Mouse (Mus musculus): ENCODE measurements around the gene Gm20388.
"Not testable (repeated sequence)": the region's sequence is repeated elsewhere in the genome, so short reads cannot be mapped to it uniquely, and the experiment has no call there.

The Gm20388 gene

GRCm38 (mm10) chr8:120364093-120364725 lies 453.6 kb downstream of the Gm20388 start:
- DNase-seq (ENCODE audit: low spot score in 2 of 2) = peak in 1 of 2 experiments; percentile 41

GRCm38 (mm10) chr8:120366840-120367239 lies 456.2 kb downstream of the Gm20388 start:
- DNase-seq (ENCODE audit: low spot score in 2 of 2) = no peak

GRCm38 (mm10) chr8:120368191-120368590 lies 457.6 kb downstream of the Gm20388 start:
- DNase-seq (ENCODE audit: low spot score in 2 of 2) = not testable (repeated sequence)

DNA sequence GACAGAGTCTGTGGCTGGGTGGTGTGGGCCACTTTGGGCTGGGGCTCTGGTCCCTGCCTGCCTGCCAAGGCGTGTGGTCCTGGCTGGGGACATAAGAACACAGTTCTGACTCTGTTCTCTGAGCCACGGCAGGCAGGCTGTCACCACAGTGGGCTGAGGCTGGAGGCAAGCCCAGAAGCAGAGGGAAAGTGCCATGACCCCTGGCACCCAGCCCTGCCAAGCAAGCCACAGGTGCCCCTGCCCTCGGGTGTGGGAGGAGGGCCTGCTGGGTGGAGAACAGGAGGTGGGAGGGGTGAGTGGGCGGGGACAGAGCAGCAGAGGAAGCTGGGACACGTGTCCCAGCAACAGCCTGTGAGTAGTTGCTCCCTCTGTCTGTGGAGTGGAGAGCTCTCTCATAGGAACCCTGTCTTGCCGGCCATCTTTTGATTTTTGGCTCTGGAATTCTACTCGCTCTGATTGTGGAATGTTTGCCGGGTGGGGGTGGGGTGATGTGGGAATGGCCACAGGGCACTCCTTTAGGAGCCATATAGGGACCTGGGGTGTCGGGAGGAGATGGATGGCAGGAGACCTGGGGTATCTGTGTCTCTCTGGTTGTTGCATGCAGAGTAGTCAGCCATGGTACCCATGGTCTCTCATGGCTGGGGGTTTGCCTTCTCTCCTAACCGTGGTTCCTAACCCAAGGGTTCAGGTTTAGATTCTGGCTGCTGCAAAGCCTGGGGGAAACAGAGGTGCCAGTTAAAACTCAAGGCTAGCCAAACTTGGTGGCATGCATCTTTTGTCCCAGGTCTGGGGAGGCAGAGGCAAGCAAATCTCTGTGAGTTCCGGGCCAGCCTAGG lies 458.4 kb downstream of the Gm20388 start:
- peak; percentile 90 to 92 for DNase-seq (ENCODE audit: low spot score in 2 of 2)

GRCm38 (mm10) chr8:120369956-120370355 lies 459.3 kb downstream of the Gm20388 start:
- DNase-seq (ENCODE audit: low spot score in 2 of 2) = peak; percentile 70 to 83

DNA sequence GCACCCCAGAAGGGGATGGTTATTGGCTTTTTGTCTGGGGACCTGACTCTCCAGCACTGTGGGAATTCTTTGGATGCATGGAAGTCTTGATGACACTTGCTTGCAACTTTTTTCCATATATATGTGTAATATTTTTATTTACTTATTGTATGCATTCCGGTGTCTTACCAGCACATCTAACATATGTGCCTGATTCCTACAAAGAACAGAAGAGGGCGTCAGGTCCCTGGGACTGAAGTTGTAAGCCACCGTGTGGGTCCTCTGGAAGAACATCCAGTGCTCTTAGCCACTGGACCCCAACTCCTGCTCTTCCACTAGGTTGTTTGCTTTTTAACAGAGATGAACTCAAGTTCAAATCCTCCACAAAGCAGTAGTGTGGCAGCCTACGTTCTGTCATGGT lies 459.8 kb downstream of the Gm20388 start:
- no peak for DNase-seq (ENCODE audit: low spot score in 2 of 2)

DNA sequence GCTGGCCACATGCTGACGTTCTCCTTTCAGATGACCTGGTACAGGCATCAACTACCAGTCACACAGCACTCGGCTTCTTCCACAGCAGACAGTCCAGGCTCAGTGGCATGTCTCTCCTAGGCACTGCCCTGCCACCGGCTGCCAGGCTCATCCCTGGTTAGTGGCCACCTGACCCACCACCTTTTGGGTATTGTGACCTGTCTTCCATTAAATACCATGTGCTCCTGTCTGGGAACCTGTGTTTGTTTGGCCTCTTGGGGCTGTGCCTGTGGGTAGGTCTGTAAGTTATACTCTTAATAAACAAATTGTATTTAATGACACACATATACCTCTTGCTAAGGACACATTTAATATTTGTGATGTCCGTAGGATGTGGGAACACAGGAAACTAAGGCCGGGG lies 460.5 kb downstream of the Gm20388 start:
- no peak for DNase-seq (ENCODE audit: low spot score in 2 of 2)

GRCm38 (mm10) chr8:120371725-120372457 lies 461.2 kb downstream of the Gm20388 start:
- no peak for DNase-seq (ENCODE audit: low spot score in 2 of 2)

DNA sequence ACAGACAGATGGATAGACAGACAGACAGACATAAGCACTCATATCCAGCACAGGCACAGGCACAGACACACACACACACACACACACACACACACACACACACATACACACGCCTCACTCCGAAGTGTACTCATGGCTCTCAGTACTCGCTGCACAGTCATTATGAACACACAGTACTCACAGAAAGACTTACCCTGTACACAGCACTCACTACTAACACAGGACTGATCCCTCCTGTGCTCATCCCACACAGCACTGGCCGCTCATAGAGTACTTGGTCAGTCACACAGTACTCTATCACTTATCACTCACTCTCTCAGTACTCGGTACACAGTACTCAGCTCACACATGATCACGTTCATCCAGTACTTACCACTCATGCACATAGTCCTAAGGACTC lies 462.0 kb downstream of the Gm20388 start:
- DNase-seq (ENCODE audit: low spot score in 2 of 2) = no peak

DNA sequence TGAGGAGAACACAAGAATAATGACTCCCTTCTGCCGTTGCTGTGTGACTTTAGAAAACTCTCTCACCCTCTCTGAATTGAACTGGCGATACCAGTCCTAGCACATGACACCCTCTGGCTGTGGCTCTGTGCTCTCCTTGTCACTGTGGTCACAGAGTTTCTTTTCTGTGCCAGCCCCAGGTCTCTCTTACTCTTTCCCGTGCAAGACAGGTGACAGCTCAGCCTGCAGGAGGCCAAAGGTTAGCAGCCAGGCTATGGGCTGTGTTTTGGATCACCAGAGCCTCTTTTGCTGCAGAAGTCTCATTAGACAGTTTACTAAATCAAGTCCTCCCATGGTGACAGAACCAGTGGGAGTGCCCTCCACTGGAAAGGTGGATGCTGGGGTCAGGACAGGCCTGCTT lies 463.0 kb downstream of the Gm20388 start:
- no peak for DNase-seq (ENCODE audit: low spot score in 2 of 2)

GRCm38 (mm10) chr8:120374070-120374469 lies 463.4 kb downstream of the Gm20388 start:
- DNase-seq (ENCODE audit: low spot score in 2 of 2) = no peak

DNA sequence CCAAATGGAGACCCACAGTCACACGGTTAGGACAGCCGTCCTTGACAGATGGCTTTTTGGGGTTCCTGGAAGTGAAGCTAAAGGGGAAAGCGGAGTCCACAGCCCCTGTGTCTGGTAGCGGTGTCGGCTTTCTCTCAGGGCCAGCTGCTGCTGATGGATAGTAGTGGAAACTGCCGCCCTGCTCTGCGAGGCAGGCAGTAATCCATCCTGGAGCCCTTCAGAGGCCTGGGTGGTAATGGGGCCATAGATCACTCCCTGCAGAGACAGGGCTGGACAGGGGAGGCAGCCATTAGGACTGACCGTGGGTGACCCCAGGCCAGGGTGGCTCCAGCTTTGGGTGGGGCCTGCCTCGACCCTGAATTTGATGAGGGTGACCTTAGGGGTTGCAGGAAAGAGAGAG lies 463.9 kb downstream of the Gm20388 start:
- DNase-seq (ENCODE audit: low spot score in 2 of 2) = no peak

DNA sequence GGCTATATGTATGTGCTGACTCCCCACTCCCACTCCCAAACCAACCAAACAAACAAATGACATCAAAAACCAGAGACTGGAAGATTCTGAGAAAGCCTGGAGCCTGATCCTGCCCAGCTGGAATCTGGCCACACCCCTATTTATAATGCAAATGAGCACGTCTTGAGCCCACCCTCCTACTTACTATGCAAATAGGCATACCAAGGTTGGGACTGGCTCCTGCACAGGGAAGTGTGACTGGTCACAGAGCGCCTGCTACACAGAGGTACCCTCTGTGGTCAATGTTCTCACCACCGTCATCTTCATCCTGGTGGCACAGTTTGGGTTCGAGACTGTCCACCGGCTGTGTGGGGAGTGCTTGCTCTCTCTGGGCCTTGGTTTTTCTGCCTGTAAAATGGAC lies 464.5 kb downstream of the Gm20388 start:
- DNase-seq (ENCODE audit: low spot score in 2 of 2) = no peak

DNA sequence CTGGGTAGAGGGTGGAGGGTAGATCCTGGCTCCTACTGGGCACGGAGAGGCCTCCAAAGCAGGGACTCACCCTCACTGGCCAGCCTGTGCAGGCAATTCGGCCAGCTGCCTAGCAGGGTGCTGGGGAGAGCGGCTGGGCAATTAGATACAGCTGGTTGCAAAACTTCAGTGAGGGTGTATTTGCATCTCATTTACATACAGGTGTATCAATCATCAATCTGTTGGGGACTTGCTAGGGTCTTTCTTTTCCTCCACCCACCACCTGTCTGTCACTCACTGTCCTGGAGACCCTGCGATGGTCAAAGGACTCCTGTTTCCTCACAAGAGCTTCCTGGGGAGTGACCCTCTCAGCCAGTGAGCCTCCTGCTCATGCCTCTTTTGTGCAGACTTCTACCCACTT lies 465.6 kb downstream of the Gm20388 start:
- no peak for DNase-seq (ENCODE audit: low spot score in 2 of 2)

- no peak for DNase-seq (ENCODE audit: low spot score in 2 of 2)
Observed at GRCm38 (mm10) chr8:120376847-120377802, 466.5 kb downstream of the Gm20388 start.

DNA sequence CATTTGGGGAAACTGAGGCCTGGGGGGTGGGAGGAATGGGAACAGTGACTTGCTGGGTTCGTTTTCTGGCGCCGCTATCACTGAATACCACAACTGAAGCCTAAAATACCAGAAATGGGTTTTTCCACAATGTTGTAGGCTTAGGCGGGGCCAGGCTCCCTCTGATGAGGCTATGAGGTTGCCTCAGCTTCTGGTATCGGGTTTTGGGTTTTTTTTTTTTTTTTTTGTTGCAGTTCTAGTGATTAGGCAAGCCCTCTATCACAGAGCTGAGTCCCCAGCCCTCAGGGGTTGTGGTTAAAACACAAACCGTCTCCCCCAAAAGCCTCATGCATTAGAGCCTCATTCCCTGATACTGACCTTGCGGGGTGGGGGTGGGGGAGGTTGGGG lies 467.2 kb downstream of the Gm20388 start:
- DNase-seq (ENCODE audit: low spot score in 2 of 2) = no peak

DNA sequence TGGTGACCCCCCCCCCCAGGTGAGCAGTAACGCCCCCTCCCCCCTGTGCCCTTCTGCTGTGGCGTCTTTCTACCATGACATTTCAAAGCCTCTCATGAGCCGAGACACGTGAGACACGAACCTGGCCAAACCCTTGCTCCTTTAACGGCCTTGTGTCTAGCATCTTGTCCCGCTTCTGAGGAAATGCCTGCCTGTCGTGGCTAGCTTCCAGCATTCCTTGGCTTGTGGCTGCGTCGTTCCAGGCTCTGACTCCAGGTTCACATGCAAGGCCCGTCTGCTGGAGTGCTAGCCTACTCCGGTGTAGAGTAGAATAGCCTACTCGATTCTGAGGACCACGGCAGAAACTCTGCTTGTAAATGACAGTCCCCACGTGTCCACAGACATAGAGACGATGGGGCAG lies 467.7 kb downstream of the Gm20388 start:
- DNase-seq (ENCODE audit: low spot score in 2 of 2) = peak; percentile 64 to 76

GRCm38 (mm10) chr8:120379015-120379414 lies 468.4 kb downstream of the Gm20388 start:
- no peak for DNase-seq (ENCODE audit: low spot score in 2 of 2)

DNA sequence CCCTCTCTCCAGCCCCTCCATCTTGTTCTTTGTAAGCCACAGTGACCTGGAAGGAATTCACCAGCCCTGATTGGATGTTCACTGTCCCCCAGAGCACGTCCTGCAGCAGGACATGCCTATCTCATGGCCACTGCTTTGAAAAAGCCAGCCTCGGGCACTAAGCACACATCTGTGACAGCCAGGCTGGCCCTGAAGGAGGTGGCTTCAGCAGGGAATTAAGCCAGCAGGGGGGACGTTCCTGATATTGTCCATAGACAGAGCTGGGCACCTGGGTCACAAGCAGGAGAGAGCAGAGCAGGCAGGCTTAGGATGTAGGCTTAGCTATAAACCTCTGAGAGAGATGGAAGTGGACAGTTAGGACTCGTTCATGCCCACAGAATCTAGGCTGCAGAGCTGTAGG lies 471.2 kb downstream of the Gm20388 start:
- DNase-seq (ENCODE audit: low spot score in 2 of 2) = no peak

DNA sequence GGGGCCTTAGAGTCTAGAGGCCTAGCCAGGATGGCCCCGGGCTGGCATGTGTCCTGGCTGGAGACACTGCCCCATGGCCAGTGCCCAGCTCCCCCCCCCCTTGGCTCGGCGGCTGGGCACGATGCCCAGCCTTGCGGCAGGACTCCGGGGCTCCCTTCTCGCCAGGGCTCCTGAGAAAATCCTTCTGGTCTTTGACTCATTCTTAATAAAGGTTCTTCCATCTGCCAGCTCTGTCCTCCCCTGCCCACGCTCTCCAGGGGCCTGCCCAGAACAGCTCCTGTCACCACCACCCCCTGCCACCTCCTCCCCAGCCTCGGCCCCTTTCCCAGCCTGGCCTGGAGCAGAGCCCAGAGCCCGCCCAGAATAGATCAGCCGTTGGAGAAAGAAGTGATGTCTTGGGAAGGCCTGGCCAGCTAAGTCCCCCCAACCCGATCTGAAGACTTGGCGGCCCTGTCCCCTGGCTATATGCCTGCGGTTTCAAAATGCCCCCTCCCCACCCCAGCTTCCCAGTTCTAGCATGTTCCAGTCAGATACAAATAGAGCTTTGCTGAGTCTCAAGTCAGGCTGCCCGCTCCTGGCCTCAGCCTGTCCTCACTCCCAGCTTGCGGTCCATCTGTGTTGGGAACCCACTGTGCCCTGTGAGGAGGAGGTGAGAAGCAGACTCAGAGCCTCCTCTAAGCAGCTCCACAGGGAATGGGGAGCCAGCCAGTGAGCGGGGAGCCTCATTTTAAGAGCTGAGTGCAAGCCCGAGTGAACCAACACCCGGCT lies 472.0 kb downstream of the Gm20388 start:
- DNase-seq (ENCODE audit: low spot score in 2 of 2) = peak; percentile 84 to 90

DNA sequence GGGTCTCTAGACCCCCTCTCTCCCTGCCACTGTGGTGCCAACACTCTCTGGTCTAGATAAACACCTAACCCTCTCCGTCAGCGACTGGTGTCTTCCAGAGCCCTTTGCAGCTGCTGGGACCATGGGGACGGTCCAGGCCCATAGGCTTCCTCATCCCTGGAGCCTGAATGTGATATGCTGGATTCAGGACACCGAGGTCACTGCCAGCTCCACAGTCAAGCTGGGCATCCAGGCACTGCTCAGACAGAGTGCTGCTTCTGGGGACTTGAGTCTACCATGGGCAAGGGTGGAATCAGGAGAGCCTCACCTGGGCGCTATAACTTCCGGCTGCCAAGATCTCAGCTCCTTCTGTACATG lies 472.5 kb downstream of the Gm20388 start:
- DNase-seq (ENCODE audit: low spot score in 2 of 2) = no peak

Data from heart, adult 9 months (tissue).